Mouse (Mus musculus): ENCODE measurements around the gene Cep63. TPM values are rescaled to one million over a fixed set of nuclear protein-coding genes. Genes with fewer than 3 reads are reported as not detected.

Gene Cep63
- polyA plus RNA-seq (2015; fragmentation: Illumina TruSeq; extraction: RNeasy Lipid Tissue Mini Kit (QIAGEN cat#74804); ENCODE audit: insufficient read depth, low replicate concordance) = 86.3 TPM

DNA sequence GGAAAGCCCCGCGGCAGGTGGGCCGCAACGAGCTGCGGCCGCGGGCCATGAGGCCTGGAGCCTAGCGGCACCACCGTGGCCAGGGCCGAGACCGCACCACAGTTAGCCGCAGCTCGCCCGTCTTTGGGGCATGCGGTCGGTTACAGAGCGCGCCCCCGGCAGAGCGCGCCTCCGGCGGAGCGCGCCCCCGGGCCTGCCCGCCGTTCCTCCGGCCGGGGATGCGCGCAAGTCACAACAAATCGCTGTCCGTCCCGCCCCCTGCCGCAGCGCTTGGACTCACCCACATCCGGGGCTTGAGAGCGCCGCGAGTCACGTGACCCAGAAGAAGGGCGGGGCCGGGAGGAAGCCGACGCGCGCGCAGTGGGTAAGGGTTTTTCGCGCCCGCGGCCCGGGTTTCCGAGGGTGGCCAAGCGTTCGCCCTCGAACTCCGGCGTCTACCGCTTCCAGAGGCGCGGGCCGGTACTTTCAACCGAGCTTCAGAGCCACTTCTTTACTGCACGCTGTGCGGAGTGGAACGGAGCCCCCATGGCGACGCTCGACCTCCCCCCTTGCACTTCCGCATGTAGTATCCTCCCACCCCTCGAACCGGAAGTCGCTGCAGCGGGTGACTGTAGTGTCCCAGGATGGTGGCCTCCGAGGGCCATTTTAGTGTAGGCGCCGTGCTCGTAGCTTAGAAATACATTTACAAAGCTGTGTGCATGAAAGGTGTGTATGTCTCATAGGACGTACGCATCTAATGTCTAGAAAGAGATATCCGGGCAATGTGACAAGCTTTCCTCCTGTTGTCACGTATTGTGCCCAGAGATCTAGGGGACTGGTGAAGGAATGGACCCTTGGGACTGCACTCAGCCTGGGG is at the start of gene Cep63, which contains the start of gene Anapc13:
Gene Cep63, minus strand, starts transcription at position 552 of the 856 bp plus-strand sequence.
Gene Anapc13, plus strand, starts transcription at position 314 of the 856 bp plus-strand sequence.

Other genes starting within 250 kb of the Cep63 start
- gene Ky, start 120.8 kb downstream of the Cep63 start, polyA plus RNA-seq (2015; fragmentation: Illumina TruSeq; extraction: RNeasy Lipid Tissue Mini Kit (QIAGEN cat#74804); ENCODE audit: insufficient read depth, low replicate concordance) = 0.26 TPM
- 82.3 TPM for gene Anapc13, start 238 bp downstream of the Cep63 start, polyA plus RNA-seq (2015; fragmentation: Illumina TruSeq; extraction: RNeasy Lipid Tissue Mini Kit (QIAGEN cat#74804); ENCODE audit: insufficient read depth, low replicate concordance)
- 8.3 TPM for gene Amotl2, start 90.1 kb upstream of the Cep63 start, polyA plus RNA-seq (2015; fragmentation: Illumina TruSeq; extraction: RNeasy Lipid Tissue Mini Kit (QIAGEN cat#74804); ENCODE audit: insufficient read depth, low replicate concordance)
- gene Ryk, start 208.4 kb upstream of the Cep63 start, polyA plus RNA-seq (2015; fragmentation: Illumina TruSeq; extraction: RNeasy Lipid Tissue Mini Kit (QIAGEN cat#74804); ENCODE audit: insufficient read depth, low replicate concordance) = 14.4 TPM

Data from spleen, adult 10 weeks (tissue).